Mouse (Mus musculus) ES-CJ7 (cell line): ENCODE results near the gene Aak1.
A peak's percentile ranks its signal among the peaks of the same experiment; 100 is the strongest.

Source experiments
- DNase-seq: peaks from one replicate; pipeline ENCODE4 v3.0.0; 2011; ENCODE audit warnings: low read depth, low spot score

The Aak1 gene

GRCm38 (mm10) chr6:86963987-86964685, 114.8 kb downstream of the Aak1 start:
- DNase-seq, result no peak

- DNase-seq, result no peak
These were observed 117.8 kb downstream of the Aak1 start for GRCm38 (mm10) chr6:86967166-86967565.

DNA sequence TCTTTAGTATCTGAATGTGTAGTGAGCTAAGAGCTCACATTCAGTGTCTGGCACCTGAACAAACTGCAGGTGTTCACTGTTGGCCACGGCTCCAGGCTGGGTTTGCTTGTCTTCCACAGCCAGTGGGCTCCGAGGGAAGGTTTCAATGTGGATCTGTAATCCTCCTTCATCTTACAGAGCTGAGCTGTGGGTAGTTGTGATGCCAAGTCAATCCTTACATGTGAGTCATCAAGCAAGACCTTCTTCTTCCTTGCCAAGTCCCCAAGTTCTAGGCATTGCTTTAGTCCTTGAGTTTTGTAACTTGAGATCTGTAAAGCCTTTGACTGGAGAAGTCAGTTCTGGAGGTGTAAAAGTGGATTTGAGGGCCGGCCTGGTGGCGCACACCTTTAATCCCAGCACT, 124.6 kb downstream of the Aak1 start:
- DNase-seq, result no peak

GRCm38 (mm10) chr6:86978156-86978908, 129.0 kb downstream of the Aak1 start:
- DNase-seq, result no peak

DNA sequence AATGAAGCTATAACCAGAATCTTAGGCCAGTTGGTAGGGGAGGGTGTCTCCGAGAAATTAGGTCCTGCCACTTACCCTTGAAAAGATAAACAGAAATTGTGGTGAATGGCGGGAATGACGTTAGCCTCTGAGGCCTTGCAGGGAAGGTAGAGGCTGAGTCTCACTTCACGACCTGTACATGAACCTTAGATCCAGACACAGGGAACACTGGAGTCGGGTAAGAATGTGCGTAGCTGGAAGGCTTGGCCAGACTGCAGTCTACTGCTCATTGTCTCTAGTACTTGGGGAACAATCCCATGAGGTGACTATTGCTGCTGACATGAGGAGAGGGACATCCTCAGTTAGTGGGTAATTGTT, 129.6 kb downstream of the Aak1 start:
- DNase-seq, result no peak

GRCm38 (mm10) chr6:86981206-86981605, 131.9 kb downstream of the Aak1 start:
- no peak for DNase-seq

- no peak for DNase-seq
These were observed 136.2 kb downstream of the Aak1 start for GRCm38 (mm10) chr6:86985314-86986106.

- no peak for DNase-seq
These were observed 140.3 kb downstream of the Aak1 start for GRCm38 (mm10) chr6:86989576-86989975.

DNA sequence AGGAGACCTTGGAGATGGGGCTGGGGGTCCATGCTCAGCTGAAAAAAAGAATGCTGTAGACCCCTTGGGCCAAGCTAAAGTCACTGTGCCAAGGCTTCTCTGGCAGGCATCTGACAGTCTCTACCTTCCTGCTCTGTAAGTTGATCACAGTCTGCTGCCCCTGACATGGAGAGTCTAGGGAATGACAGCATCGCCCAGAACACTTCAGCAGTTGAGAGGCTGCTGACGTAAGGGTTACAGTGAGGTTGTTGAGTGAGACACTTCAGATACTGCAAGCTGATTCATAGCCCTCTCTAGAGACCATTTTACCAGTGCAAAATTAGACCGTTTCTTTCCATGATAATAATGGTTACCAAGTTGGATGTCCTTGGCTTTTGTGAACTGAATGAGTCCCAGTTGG, 141.7 kb downstream of the Aak1 start:
- DNase-seq, result no peak

DNA sequence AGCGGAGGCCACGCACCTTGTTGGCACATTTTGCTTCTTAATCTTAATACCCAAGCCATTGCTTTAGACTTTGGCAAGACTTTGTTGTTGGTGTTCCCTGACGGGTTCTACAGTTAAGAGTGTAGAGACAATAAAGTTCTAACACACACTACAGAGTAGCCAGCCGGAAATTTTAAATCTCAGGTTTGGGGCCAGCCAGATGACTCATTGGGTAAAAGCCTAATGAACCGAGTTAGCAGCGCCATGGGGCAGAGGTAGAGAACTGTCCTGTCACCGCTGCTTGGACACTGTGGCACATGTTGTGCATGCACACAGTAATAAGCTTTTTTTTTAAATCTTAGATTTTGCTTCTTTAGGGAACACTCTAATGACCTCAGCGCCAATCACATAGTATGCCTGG, 143.0 kb downstream of the Aak1 start:
- DNase-seq, result no peak

DNA sequence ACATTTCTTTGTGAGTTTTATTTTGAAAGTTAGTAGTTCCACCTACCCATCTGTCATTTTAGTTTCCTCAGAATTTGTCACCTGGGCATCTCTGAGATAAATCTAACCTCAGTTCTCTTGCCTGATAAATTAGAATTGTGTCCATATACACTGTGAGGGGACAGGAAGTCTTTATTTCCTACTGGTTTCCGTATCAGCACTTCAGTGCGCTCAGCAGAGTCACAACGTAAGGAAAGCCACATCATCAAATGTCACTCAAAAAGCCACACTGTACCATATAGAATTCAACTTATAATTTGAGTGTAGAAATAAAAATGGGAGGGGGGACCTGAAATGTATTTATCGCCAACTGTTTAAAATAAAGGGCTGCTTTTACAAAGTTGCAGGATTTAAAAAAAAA, 144.9 kb downstream of the Aak1 start:
- DNase-seq, result no peak

- no peak for DNase-seq
These were observed 147.5 kb downstream of the Aak1 start for GRCm38 (mm10) chr6:86996629-86997307.

GRCm38 (mm10) chr6:86997360-86997759, 148.0 kb downstream of the Aak1 start:
- DNase-seq, result no peak

GRCm38 (mm10) chr6:87001995-87002394, 152.7 kb downstream of the Aak1 start:
- no peak for DNase-seq

GRCm38 (mm10) chr6:87002521-87003055, 153.3 kb downstream of the Aak1 start:
- DNase-seq, result peak; percentile 92

GRCm38 (mm10) chr6:87004099-87004498, 154.8 kb downstream of the Aak1 start:
- DNase-seq, result no peak

DNA sequence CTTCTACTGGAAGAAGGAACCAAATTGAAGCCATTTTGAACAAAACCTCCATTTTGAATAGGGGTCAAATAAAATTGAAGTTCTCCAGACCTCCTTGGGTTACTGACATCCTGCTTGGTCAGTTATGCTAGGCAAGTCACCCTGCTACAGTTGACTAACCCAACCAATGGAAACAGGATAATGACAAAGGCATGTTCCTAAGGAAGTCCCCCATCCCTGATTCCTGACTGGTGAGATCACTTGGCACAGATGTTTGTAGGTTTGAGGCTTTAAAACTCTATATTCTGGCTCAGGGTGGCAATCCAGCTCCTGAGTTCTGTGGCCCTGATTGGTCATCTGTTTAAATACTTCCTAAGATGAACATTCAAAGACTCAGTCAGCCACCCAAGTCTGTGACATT, 156.3 kb downstream of the Aak1 start:
- no peak for DNase-seq

GRCm38 (mm10) chr6:87008887-87009286, 159.6 kb downstream of the Aak1 start, which contains the start of gene Nfu1:
Nfu1 (plus strand) TSS chr6:87009236.
- DNase-seq, result peak; percentile 41

DNA sequence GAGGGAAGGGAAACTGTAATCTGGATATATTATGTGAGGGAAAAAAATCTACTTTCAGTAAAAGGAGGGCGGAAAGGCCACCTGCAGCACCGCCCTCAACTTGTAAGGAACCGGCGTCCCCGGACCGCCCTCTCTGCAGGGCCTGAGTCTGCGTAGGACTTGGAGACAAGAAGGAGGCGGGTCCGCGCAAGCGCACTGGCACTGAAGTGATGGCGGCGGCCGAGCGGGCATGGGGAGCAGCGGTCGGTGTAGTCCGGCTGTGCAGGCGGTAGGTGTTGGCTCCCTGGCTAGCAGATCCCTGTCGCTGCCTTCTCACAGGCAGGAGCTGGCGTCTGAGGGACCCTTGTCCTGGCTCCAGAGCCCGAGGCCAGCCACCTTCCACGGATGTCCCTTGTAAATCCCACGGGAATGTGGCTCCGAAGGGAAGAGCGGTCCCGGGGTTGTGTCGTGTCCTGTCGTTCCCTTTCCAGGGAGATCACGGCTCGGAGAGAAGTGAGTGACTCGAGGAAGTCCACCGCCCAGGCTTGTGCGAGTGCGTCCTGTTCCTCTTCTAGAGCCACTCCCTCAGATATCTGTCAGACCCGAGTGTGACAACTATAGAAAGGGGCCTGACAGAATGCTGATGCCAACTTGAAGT, 160.5 kb downstream of the Aak1 start:
- peak; percentile 98 for DNase-seq

DNA sequence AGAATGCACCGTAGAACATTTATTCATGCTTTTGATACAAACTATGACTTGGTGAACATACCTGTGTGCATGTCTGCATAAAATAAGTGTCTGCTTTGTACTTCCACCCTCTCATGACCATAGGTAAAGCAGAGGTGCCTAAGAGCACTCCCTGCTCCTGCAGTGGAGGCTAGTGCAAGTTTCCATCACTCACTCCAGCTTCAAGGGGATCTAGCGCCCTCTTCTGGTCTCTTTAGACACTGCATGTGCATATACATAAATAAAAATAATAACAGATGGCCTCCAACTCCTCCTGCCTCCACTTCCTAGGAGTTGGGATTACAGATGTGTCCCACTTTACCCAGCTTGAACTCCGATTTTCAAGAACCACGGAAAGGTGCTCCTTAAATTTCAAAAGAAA, 167.6 kb downstream of the Aak1 start:
- DNase-seq, result peak; percentile 78

- DNase-seq, result no peak
These were observed 169.6 kb downstream of the Aak1 start for GRCm38 (mm10) chr6:87018874-87019273.
